Mouse (Mus musculus) stomach, embryonic 14.5 days (tissue): ENCODE data around the gene Hsdl1. TPM values are rescaled to one million over a fixed set of nuclear protein-coding genes. Genes with fewer than 3 reads are reported as not detected.

Source experiments
- ATAC-seq: fragments of 200-750 bp; cut with Nextera tagmentation; 2 replicates; pipeline ENCODE4 v1.8.0; 2017; ENCODE audit warnings: low read depth, moderate TSS enrichment; ENCODE audit not compliant: insufficient number of reproducible peaks, insufficient read depth, low FRiP score
- H3K27ac ChIP-seq: fragments of 300-500 bp; sonication (generic); 2 replicates; pipeline ENCODE4 v1.5.1; 2014; ENCODE audit warnings: mild to moderate bottlenecking, low read length, moderate library complexity, mixed read lengths
- H3K27me3 ChIP-seq: fragments of 300-500 bp; sonication (generic); 2 replicates; pipeline ENCODE4 v1.6.1; 2014; ENCODE audit warnings: low read length, control low read depth, mixed read lengths; ENCODE audit not compliant: control insufficient read depth, insufficient read depth
- H3K36me3 ChIP-seq: fragments of 300-500 bp; sonication (generic); 2 replicates; pipeline ENCODE4 v1.6.1; 2014; ENCODE audit warnings: mild to moderate bottlenecking, control low read depth, low read length, moderate library complexity, mixed read lengths; ENCODE audit not compliant: control insufficient read depth, insufficient read depth
- H3K4me1 ChIP-seq: fragments of 300-500 bp; sonication (generic); 2 replicates; pipeline ENCODE4 v1.6.1; 2014; ENCODE audit warnings: low read length, control low read depth, mixed read lengths; ENCODE audit not compliant: control insufficient read depth, insufficient read depth
- H3K4me2 ChIP-seq: fragments of 300-500 bp; sonication (generic); replicated peaks from 2 replicates; pipeline ENCODE4 v1.6.1; 2014; ENCODE audit warnings: low read depth, low read length, control low read depth
- H3K4me3 ChIP-seq: fragments of 300-500 bp; sonication (generic); 2 replicates; pipeline ENCODE4 v1.5.1; 2014; ENCODE audit warnings: low read depth, low read length, control low read depth
- H3K9ac ChIP-seq: fragments of 300-500 bp; sonication (generic); replicated peaks from 2 replicates; pipeline ENCODE4 v1.6.1; 2014; ENCODE audit warnings: low read depth, mild to moderate bottlenecking, control low read depth, low read length, moderate library complexity, mixed read lengths
- H3K9me3 ChIP-seq: fragments of 300-500 bp; sonication (generic); 2 replicates; pipeline ENCODE4 v1.6.1; 2016; ENCODE audit warnings: low read depth, low read length, control low read depth; ENCODE audit not compliant: control insufficient read depth
- WGBS: fragments of 180-500 bp; shearing (Covaris S2); extraction: QIAGEN DNeasy Blood & Tissue Kit; methylation state at CpG from one replicate; pipeline ENCODE4 v1.1.7; 2014; 5-methylcytosine and 5-hydroxymethylcytosine counted together
- polyA plus RNA-seq: library from polyadenylated mRNA; unstranded; fragments of >200 nt; fragmentation: Nextera tagmentation; extraction: Ambion mirVana; gene quantifications from 2 replicates; pipeline ENCODE4 v1.2.1, GENCODE M21; 2014

Hsdl1 gene
- polyA plus RNA-seq, 1 experiment from 2014 or later, result 37.3 TPM

DNA sequence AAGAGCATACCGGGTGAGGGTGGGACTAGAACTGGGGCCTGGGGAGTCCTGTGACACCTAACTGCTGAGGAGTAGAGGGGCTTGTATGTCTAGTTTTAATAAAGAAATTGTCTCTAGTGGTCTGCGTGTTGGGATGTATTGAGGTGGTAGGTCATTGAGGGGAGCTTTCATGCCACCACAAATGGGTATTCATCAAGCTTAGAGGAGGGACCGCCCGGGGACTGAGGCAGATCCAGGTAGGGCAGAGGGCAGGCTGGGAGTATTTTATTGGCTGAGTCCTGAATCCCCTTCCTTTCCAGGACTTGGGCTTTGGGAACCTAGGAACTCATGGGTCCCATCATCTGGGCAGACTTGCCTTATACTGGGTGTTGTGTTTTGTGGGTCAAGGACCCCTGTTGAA is 41.8 kb upstream of the Hsdl1 start:
- H3K9ac ChIP-seq, result no peak overlapping the region
- H3K9me3 ChIP-seq, result no peaks in the 10 kb centered on the region
- ATAC-seq, result no peak

GRCm38 (mm10) chr8:119616358-119616757 is 41.4 kb upstream of the Hsdl1 start:
- 72% methylated on average over 7 of the region's 7 CpGs for WGBS
- no peak for ATAC-seq

More for the DNA sequence above, 41.8 kb upstream of the Hsdl1 start:
- WGBS, result 80% methylated on average over 4 of the region's 4 CpGs
- Histone ChIP-seq H3K27ac (no peak overlapping the region), H3K4me2 (no peak overlapping the region), H3K4me1 (no peaks in the 10 kb centered on the region), H3K27me3 (no peaks in the 10 kb centered on the region), H3K4me3 (no peak overlapping the region), H3K36me3 (no peaks in the 10 kb centered on the region)

DNA sequence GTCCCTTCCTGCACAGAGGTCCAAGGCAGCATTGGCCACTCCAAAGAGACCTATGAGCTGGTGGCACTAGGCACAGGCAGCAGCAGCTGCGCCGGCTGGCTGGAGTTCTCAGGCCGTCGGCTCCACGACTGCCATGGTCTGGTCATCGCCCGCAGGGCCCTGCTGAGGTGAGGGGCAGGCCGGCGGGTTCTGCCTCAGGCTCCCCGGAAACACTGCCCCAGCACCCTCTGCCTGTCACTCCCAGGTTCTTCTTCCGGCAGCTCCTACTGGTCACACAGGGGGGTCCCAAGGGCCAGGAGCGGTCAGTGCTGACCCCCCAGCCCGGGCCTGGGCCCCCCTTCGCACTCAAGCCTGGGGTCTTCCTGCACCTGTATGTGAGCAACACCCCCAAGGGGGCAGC is 40.1 kb upstream of the Hsdl1 start:
- ATAC-seq, result no peak
- H3K4me2 ChIP-seq, result no peak overlapping the region
- WGBS, result 81% methylated on average over 14 of the region's 14 CpGs
- no peaks in the 10 kb centered on the region for H3K4me1 ChIP-seq
- H3K36me3 ChIP-seq, result no peaks in the 10 kb centered on the region
- no peaks in the 10 kb centered on the region for H3K27me3 ChIP-seq
- no peak overlapping the region for H3K27ac ChIP-seq
- H3K4me3 ChIP-seq, result no peak overlapping the region
- H3K9me3 ChIP-seq, result no peaks in the 10 kb centered on the region
- no peak overlapping the region for H3K9ac ChIP-seq

More at GRCm38 (mm10) chr8:119616358-119616757, 41.4 kb upstream of the Hsdl1 start:
- no peaks in the 10 kb centered on the region for H3K4me1 ChIP-seq
- no peak overlapping the region for H3K4me2 ChIP-seq
- no peaks in the 10 kb centered on the region for H3K27me3 ChIP-seq
- H3K4me3 ChIP-seq, result no peak overlapping the region
- H3K9me3 ChIP-seq, result no peaks in the 10 kb centered on the region
- no peak overlapping the region for H3K9ac ChIP-seq
- no peaks in the 10 kb centered on the region for H3K36me3 ChIP-seq
- no peak overlapping the region for H3K27ac ChIP-seq

GRCm38 (mm10) chr8:119612471-119612870 is 37.5 kb upstream of the Hsdl1 start, which contains the start of gene Adad2:
TSS of gene Adad2 (plus strand) at chr8:119612747.
- no peak within 1 kb of the TSS for H3K27ac ChIP-seq
- no peaks in the 10 kb centered on the region for H3K36me3 ChIP-seq
- H3K27me3 ChIP-seq, result no peaks in the 10 kb centered on the region
- H3K4me1 ChIP-seq, result no peaks in the 10 kb centered on the region
- peaks cover 5% of the 10 kb centered on the region; the same call in 1 of the 2 replicates for H3K9me3 ChIP-seq
- no peak within 1 kb of the TSS for H3K4me3 ChIP-seq
- 82% methylated on average over 26 of the region's 26 CpGs for WGBS
- no peak within 1 kb of the TSS for H3K9ac ChIP-seq
- no peak for ATAC-seq
- no peak within 1 kb of the TSS for H3K4me2 ChIP-seq

DNA sequence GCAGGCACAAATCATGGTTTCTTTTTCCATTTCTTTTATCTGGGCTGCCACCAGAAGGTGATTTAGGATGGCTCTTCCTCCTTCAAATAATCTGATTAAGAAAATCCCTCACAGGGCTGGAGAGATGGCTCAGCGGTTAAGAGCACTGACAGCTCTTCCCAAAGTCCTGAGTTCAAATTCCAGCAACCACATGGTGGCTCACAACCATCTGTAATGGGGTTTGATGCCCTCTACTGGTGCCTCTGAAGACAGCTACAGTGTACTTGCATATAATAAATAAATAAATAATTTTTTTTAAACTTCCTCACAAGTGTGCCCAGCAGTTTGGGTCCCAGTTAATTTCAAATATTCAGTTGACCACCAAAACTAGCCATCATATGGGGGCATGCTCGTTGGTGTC is 31.2 kb upstream of the Hsdl1 start:
- Histone ChIP-seq H3K9ac (no peak overlapping the region), H3K27me3 (no peaks in the 10 kb centered on the region), H3K4me3 (no peak overlapping the region), H3K36me3 (peaks cover 9% of the 10 kb centered on the region), H3K4me1 (peaks cover 7% of the 10 kb centered on the region; the same call in 1 of the 2 replicates), H3K27ac (no peak overlapping the region), H3K4me2 (no peak overlapping the region), H3K9me3 (peaks cover 5% of the 10 kb centered on the region; the same call in 1 of the 2 replicates)
- WGBS, result 87% methylated on average over 2 of the region's 2 CpGs
- ATAC-seq, result no peak

DNA sequence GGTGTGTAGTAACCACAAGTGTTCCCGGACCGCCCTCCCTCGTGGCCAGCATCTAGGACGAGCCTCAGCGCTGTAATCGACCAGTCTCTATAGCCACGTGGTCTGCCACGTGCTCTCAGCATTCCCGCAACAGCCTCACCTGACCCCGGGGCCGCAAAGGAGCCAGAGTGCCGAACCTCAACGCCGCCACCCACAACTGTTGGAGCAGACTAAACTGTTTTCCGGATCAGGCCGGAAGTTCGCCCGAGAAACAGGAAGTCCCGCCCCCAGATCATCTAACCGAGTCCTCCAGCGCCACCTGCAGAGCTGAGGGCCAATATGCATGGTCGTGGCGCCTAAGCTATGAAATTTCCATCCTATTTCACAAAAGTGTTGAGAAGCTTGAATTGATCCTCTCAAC is 30.0 kb upstream of the Hsdl1 start, which contains the start of gene Taf1c:
Taf1c (minus strand) TSS at position 227 of the 400 bp plus-strand sequence.
- under 1% methylated on average over 23 of the region's 23 CpGs for WGBS

GRCm38 (mm10) chr8:119604398-119604803 is 29.4 kb upstream of the Hsdl1 start:
- Histone ChIP-seq H3K4me2 (peak overlapping the region; percentile 86), H3K27me3 (no peaks in the 10 kb centered on the region), H3K4me1 (peaks cover 7% of the 10 kb centered on the region; the same call in 1 of the 2 replicates), H3K9ac (peak overlapping the region; percentile 49), H3K27ac (0 out of 2 replicates have a peak overlapping the region, but pooled peaks have one; percentile 4), H3K9me3 (peaks cover 5% of the 10 kb centered on the region; the same call in 1 of the 2 replicates), H3K4me3 (peak overlapping the region; percentile 57), H3K36me3 (peaks cover 19% of the 10 kb centered on the region)
- 35% methylated on average over 12 of the region's 12 CpGs for WGBS
- no peak for ATAC-seq

More for the DNA sequence above, 30.0 kb upstream of the Hsdl1 start, which contains the start of gene Taf1c:
- Histone ChIP-seq H3K36me3 (peaks cover 18% of the 10 kb centered on the region), H3K4me1 (peaks cover 7% of the 10 kb centered on the region; the same call in 1 of the 2 replicates), H3K4me3 (peak within 1 kb of the TSS; percentile 57), H3K9me3 (peaks cover 5% of the 10 kb centered on the region; the same call in 1 of the 2 replicates), H3K4me2 (peak within 1 kb of the TSS; percentile 86), H3K27me3 (no peaks in the 10 kb centered on the region), H3K27ac (0 out of 2 replicates have a peak within 1 kb of the TSS, but pooled peaks have one; percentile 4), H3K9ac (peak within 1 kb of the TSS; percentile 49)
- ATAC-seq, result peak; percentile 76

DNA sequence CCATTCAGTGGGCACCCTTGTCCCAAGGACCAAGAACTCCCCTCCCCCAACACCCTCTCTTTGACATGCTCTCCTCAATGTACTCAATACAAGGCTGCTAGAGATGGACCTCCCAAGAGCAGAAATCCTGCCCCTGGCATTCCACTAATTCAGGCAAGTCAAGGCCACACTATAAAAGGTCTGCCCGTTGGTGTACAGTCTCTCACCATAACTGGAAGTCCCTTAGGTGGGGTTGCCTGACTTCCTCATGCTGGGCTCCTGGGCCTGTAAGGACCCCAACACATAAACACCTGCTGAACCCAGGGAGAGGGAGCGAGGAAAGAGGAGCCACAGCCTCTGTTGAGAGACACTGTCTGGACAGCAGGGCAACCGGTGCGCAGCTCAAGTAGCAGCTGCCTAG is 28.8 kb upstream of the Hsdl1 start:
- Histone ChIP-seq H3K27ac (no peak overlapping the region), H3K4me3 (peak overlapping the region; percentile 57; the same call in 1 of the 2 replicates), H3K9ac (no peak overlapping the region; the same call in 1 of the 2 replicates), H3K27me3 (no peaks in the 10 kb centered on the region), H3K9me3 (no peaks in the 10 kb centered on the region), H3K4me1 (peaks cover 7% of the 10 kb centered on the region; the same call in 1 of the 2 replicates), H3K36me3 (peaks cover 26% of the 10 kb centered on the region), H3K4me2 (peak overlapping the region; percentile 86; the same call in 1 of the 2 replicates)
- 88% methylated on average over 4 of the region's 4 CpGs for WGBS
- no peak for ATAC-seq
